Mouse (Mus musculus): ENCODE measurements around the gene Noc2l. TPM values are rescaled to one million over a fixed set of nuclear protein-coding genes. Genes with fewer than 3 reads are reported as not detected.

Noc2l gene
- polyA plus RNA-seq, 1 experiment from 2014 or later = 30.6 TPM

DNA sequence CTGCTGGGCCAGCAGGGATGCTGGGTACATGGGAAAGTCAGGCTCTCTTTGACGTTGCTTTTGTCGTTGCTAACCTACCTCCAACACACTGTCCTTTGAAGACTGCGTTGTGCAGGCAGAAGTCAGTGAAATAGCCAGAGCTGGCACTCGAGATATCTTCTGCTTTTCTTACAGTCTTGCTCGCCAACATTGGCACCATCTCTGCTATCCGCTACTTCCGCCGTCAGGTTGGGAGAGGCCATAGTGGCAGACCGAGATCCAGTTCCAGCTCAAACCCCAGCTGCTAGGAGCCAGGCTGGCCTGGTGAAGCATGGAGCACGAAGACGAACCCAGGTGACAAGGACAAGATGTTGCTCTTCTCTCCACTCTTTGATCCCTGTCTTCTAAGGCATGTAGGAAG, 15.9 kb upstream of the Noc2l start:
- DNase-seq (ENCODE audit: low spot score) (no peak), ATAC-seq (ENCODE audit: low FRiP score, low TSS enrichment) (no peak)
- H3K27me3 ChIP-seq (ENCODE audit: control insufficient read depth, insufficient read depth, low read length) = no peaks in the 10 kb centered on the region
- H3K9me3 ChIP-seq (ENCODE audit: control insufficient read depth, low read length) = no peaks in the 10 kb centered on the region
- H3K9ac ChIP-seq (ENCODE audit: low read length) = no peak overlapping the region
- H3K27ac ChIP-seq (replicated peaks) = no peak overlapping the region
- TF ChIP-seq EP300 (optimal IDR thresholded peaks at IDR 0.05) (no peak), CTCF (IDR thresholded peaks at IDR 0.05; ENCODE audit: low read depth) (no peak)
- no peak overlapping the region for H3K4me2 ChIP-seq (replicated peaks; ENCODE audit: low read depth)
- no peaks in the 10 kb centered on the region for H3K36me3 ChIP-seq (ENCODE audit: control insufficient read depth, insufficient read depth, low read length)
- WGBS = 92% methylated on average over 11 of the region's 11 CpGs
- no peak overlapping the region for H3K4me3 ChIP-seq (ENCODE audit: low read depth, low read length)
- no peaks in the 10 kb centered on the region for H3K4me1 ChIP-seq (replicated peaks; ENCODE audit: control insufficient read depth, insufficient read depth)

DNA sequence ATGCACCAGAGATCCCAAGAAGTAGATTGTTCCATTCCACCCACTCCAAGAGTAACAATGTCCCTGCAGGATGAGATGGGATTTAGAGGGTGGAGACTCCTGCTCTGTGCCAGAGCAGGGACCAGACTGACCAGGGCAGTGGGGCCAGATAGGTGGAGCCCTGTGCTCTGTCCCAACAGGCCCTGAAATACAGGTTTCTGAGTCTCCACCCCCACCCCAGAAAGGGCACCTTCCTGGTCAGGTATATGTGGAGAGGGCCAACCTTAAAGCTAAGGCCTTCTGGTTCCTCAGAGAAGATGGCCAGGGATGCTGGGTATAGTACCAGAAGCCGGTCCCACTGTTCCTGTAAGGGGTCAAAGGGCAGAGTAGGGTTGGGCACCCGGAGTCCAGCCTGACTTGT, 11.5 kb upstream of the Noc2l start:
- no peak overlapping the region for H3K9ac ChIP-seq (ENCODE audit: low read length)
- no peak for ATAC-seq (ENCODE audit: low FRiP score, low TSS enrichment)
- H3K4me1 ChIP-seq (replicated peaks; ENCODE audit: control insufficient read depth, insufficient read depth) = peaks cover 4% of the 10 kb centered on the region
- H3K27ac ChIP-seq (replicated peaks) = no peak overlapping the region
- no peak overlapping the region for H3K4me2 ChIP-seq (replicated peaks; ENCODE audit: low read depth)
- TF ChIP-seq CTCF (IDR thresholded peaks at IDR 0.05; ENCODE audit: low read depth) (no peak), EP300 (optimal IDR thresholded peaks at IDR 0.05) (no peak)
- H3K36me3 ChIP-seq (ENCODE audit: control insufficient read depth, insufficient read depth, low read length) = no peaks in the 10 kb centered on the region
- 76% methylated on average over 2 of the region's 2 CpGs for whole genome bisulfite sequencing
- H3K27me3 ChIP-seq (ENCODE audit: control insufficient read depth, insufficient read depth, low read length) = no peaks in the 10 kb centered on the region
- no peaks in the 10 kb centered on the region for H3K9me3 ChIP-seq (ENCODE audit: control insufficient read depth, low read length)
- DNase-seq (ENCODE audit: low spot score) = no peak
- no peak overlapping the region for H3K4me3 ChIP-seq (ENCODE audit: low read depth, low read length)

DNA sequence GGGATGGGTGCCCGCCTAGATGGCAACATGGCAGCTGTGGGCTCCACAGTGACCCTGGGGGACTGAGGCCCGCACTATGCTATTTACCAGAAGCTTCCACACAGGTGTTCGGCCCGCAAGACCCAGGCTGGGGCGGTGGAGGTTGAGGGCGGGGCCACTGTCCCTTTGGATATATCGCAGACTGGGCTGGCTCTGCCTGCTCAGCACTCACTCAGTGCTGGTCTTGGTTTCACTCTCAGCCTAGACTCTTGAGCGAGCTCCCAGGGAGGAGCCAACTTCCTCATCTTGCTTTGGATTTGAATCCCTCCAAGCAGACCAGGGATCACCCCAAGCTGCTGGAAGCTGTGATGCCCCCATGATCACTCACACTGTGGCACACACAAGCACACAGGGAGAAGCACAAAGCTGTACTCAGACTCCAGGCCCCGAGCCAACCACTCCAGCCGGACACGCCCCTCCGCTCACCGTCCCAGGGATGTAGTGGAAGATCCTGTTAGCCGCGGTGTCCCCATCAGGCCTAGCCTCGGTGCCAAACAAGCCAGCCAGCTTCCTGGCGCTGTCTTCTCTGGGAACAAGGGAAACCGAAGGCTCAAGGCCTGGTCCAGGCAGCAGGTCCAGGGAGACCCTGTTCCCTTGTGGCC, 7.9 kb upstream of the Noc2l start:
- H3K9ac ChIP-seq (ENCODE audit: low read length) = peak overlapping the region; percentile 53
- TF ChIP-seq CTCF (IDR thresholded peaks at IDR 0.05; ENCODE audit: low read depth) = no peak
- no peak for TF ChIP-seq EP300 (optimal IDR thresholded peaks at IDR 0.05)
- peak overlapping the region; percentile 36 for H3K4me3 ChIP-seq (ENCODE audit: low read depth, low read length)
- DNase-seq (ENCODE audit: low spot score) = peak; percentile 57
- 26% methylated on average over 18 of the region's 18 CpGs for WGBS
- no peaks in the 10 kb centered on the region for H3K27me3 ChIP-seq (ENCODE audit: control insufficient read depth, insufficient read depth, low read length)
- no peaks in the 10 kb centered on the region for H3K9me3 ChIP-seq (ENCODE audit: control insufficient read depth, low read length)
- peaks cover 4% of the 10 kb centered on the region for H3K4me1 ChIP-seq (replicated peaks; ENCODE audit: control insufficient read depth, insufficient read depth)
- H3K36me3 ChIP-seq (ENCODE audit: control insufficient read depth, insufficient read depth, low read length) = peaks cover 11% of the 10 kb centered on the region
- peak overlapping the region; percentile 51 for H3K4me2 ChIP-seq (replicated peaks; ENCODE audit: low read depth)
- peak; percentile 43 for ATAC-seq (ENCODE audit: low FRiP score, low TSS enrichment)
- peak overlapping the region; percentile 81 for H3K27ac ChIP-seq (replicated peaks)

DNA sequence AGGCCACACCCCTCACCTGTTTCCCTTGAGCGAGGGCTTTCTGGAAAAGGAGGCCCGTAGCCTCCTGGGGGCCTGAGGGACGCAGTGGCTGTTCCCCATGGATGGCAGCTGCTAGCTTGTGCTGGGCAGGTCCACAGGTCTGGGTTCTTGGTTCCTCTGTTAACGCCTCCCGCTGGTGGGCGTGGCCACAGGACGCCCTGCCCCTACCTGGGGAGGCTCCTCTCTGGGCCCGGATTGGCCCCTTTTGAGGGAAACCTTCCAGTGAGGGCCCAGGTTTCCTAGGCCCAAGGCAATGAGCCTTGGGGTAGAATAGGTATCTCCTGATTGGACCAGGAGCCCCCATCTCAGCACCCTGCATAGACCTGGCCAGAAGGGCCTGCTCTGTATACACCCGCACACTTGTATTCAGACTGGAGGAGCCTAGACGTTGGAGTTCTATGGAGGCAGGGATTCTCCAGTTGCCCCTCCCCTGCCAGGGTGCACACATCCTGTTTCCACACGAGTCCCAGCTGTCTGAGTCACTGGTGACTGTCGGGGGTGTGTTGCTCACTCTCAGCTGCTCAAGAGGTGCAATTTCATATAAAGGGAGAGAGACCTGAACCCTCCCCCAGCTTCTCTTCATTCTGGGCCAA, 7.3 kb upstream of the Noc2l start:
- H3K4me3 ChIP-seq (ENCODE audit: low read depth, low read length) = peak overlapping the region; percentile 36
- DNase-seq (ENCODE audit: low spot score) (peak; percentile 70), ATAC-seq (ENCODE audit: low FRiP score, low TSS enrichment) (peak; percentile 69)
- peaks cover 4% of the 10 kb centered on the region for H3K4me1 ChIP-seq (replicated peaks; ENCODE audit: control insufficient read depth, insufficient read depth)
- H3K9ac ChIP-seq (ENCODE audit: low read length) = peak overlapping the region; percentile 53
- WGBS = 22% methylated on average over 12 of the region's 12 CpGs
- H3K27ac ChIP-seq (replicated peaks) = peak overlapping the region; percentile 81
- TF ChIP-seq CTCF (IDR thresholded peaks at IDR 0.05; ENCODE audit: low read depth) (no peak), EP300 (optimal IDR thresholded peaks at IDR 0.05) (no peak)
- H3K36me3 ChIP-seq (ENCODE audit: control insufficient read depth, insufficient read depth, low read length) = peaks cover 14% of the 10 kb centered on the region
- no peaks in the 10 kb centered on the region for H3K27me3 ChIP-seq (ENCODE audit: control insufficient read depth, insufficient read depth, low read length)
- H3K9me3 ChIP-seq (ENCODE audit: control insufficient read depth, low read length) = no peaks in the 10 kb centered on the region
- peak overlapping the region; percentile 51 for H3K4me2 ChIP-seq (replicated peaks; ENCODE audit: low read depth)

DNA sequence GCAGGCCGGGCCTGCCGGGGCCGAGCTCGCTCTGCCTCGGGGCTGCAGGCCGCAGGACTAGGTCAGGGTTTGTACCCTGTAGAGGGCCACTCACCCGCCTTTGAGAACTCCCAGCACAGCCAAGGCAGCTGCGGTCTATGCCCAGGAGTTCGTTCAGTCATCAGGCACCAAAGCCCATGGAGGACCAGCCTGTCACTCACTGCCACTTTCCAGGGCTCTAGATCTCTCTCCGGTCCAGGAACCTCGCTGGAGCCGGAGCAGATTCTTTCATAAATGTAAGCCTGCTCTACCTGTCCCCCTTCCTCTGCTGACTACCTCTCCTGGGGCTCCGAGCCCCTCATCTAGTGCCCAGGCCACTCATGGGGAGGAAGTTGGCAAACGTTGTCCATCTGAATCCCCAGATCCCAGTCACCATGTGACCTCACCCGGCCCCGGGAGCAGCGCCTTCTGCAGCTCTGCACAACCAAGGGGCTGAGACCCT, 1.7 kb upstream of the Noc2l start:
- Histone ChIP-seq H3K9me3 (ENCODE audit: control insufficient read depth, low read length) (no peaks in the 10 kb centered on the region), H3K27me3 (ENCODE audit: control insufficient read depth, insufficient read depth, low read length) (no peaks in the 10 kb centered on the region), H3K36me3 (ENCODE audit: control insufficient read depth, insufficient read depth, low read length) (peaks cover 16% of the 10 kb centered on the region), H3K9ac (ENCODE audit: low read length) (peak overlapping the region; percentile 67), H3K4me1 (replicated peaks; ENCODE audit: control insufficient read depth, insufficient read depth) (no peaks in the 10 kb centered on the region; the same call in 1 of the 2 replicates), H3K4me2 (replicated peaks; ENCODE audit: low read depth) (peak overlapping the region; percentile 96), H3K4me3 (ENCODE audit: low read depth, low read length) (peak overlapping the region; percentile 65), H3K27ac (replicated peaks) (peak overlapping the region; percentile 49; the same call in 1 of the 2 replicates)
- DNase-seq (ENCODE audit: low spot score) (peak; percentile 36), ATAC-seq (ENCODE audit: low FRiP score, low TSS enrichment) (no peak)
- 7% methylated on average over 17 of the region's 17 CpGs for WGBS
- TF ChIP-seq CTCF (IDR thresholded peaks at IDR 0.05; ENCODE audit: low read depth) (no peak), EP300 (optimal IDR thresholded peaks at IDR 0.05) (no peak)

DNA sequence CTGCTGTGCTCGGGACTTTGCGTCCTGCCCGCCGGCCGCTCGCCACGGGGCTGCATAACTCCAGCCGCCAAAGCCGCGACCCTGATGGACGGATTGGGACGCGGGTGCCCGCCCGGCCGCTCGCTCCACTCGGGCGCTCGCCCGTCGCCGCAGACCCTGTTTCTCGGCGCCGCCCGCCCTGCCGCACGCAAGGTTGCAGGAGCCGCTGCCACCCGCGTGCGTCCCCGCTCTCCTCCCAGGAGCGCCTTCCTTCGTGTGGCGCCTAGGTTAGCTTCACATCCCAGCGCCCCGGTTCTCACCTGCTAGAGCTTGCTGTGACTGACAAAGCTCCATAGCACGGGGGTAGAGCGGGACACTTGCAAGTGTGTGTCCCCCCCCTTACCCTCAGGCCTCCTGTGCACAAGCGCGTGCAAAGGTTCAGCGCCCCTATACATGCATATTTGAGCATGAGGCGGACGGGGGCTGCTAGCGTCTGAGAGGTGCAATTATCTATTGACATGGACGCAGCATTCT, 1.1 kb upstream of the Noc2l start, which contains the start of gene Plekhn1:
Gene Plekhn1, minus strand, starts transcription at position 157 of the 513 bp plus-strand sequence.
- DNase-seq (ENCODE audit: low spot score) = peak; percentile 82
- Histone ChIP-seq H3K4me3 (ENCODE audit: low read depth, low read length) (peak within 1 kb of the TSS; percentile 87), H3K36me3 (ENCODE audit: control insufficient read depth, insufficient read depth, low read length) (peaks cover 18% of the 10 kb centered on the region), H3K4me1 (replicated peaks; ENCODE audit: control insufficient read depth, insufficient read depth) (no peaks in the 10 kb centered on the region; the same call in 1 of the 2 replicates), H3K9me3 (ENCODE audit: control insufficient read depth, low read length) (no peaks in the 10 kb centered on the region), H3K27ac (replicated peaks) (peak within 1 kb of the TSS; percentile 93), H3K27me3 (ENCODE audit: control insufficient read depth, insufficient read depth, low read length) (no peaks in the 10 kb centered on the region), H3K4me2 (replicated peaks; ENCODE audit: low read depth) (peak within 1 kb of the TSS; percentile 96), H3K9ac (ENCODE audit: low read length) (peak within 1 kb of the TSS; percentile 67)
- ATAC-seq (ENCODE audit: low FRiP score, low TSS enrichment) = peak; percentile 21
- under 1% methylated on average over 39 of the region's 48 CpGs for WGBS
- TF ChIP-seq CTCF (IDR thresholded peaks at IDR 0.05; ENCODE audit: low read depth) (peak; percentile 1; the same call in 1 of the 2 replicates), EP300 (optimal IDR thresholded peaks at IDR 0.05) (no peak)

Data from stomach, postnatal 0 days (tissue).